Mouse (Mus musculus) colon, adult 2 months (tissue): ENCODE data around the gene B430305J03Rik. TPM values are rescaled to one million over a fixed set of nuclear protein-coding genes. Genes with fewer than 3 reads are reported as not detected.

Experiments used
- polyA plus RNA-seq: library from polyadenylated mRNA; depleted of rRNA; stranded (reverse); fragments of >200 nt; gene quantifications from 2 replicates; pipeline ENCODE4 v1.2.3, GENCODE M21; 2012; rRNA removed

The B430305J03Rik gene
- polyA plus RNA-seq: 0.08 and 0.09 TPM in 2 replicates

GRCm38 (mm10) chr3:61365779-61366373 lies at the start of gene B430305J03Rik:
Gene B430305J03Rik (minus strand): TSS chr3:61365951.

GRCm38 (mm10) chr3:61361338-61361737 lies 4.4 kb downstream of the B430305J03Rik start, which contains the start of gene Rap2b:
Gene Rap2b (plus strand): TSS chr3:61361638.

Other genes with a start within 250 kb of the B430305J03Rik start
- 2.6 and 3.2 TPM in 2 replicates for gene Rap2b, start 4.3 kb downstream of the B430305J03Rik start, polyA plus RNA-seq